Mouse (Mus musculus) heart, adult 2 months (tissue): ENCODE results near the gene Tktl2. TPM values are rescaled to one million over a fixed set of nuclear protein-coding genes. Genes with fewer than 3 reads are reported as not detected.

Experiments
- DNase-seq, 2 experiments: peaks; one replicate each; pipeline ENCODE4 v3.0.0; 2021
- H3K27ac ChIP-seq: fragments of 200-600 bp; 2 replicates; pipeline ENCODE4 v1.8.1; 2022
- H3K27me3 ChIP-seq: fragments of 200-500 bp; 2 replicates; pipeline ENCODE4 v1.6.1; 2012; ENCODE audit warnings: mild to moderate bottlenecking, low read length, inconsistent platforms, mixed read lengths; ENCODE audit not compliant: control insufficient read depth, insufficient read depth
- H3K36me3 ChIP-seq: fragments of 200-500 bp; 2 replicates; pipeline ENCODE4 v1.6.1; 2012; ENCODE audit warnings: low read length, inconsistent platforms; ENCODE audit not compliant: control insufficient read depth, insufficient read depth
- H3K4me1 ChIP-seq: fragments of 200-500 bp; 2 replicates; pipeline ENCODE4 v1.6.1; 2011; ENCODE audit warnings: low read length; ENCODE audit not compliant: control insufficient read depth, insufficient read depth
- H3K4me3 ChIP-seq: fragments of 200-600 bp; 2 replicates; pipeline ENCODE4 v1.8.1; 2022
- H3K79me2 ChIP-seq: fragments of 200-500 bp; replicated peaks from 2 replicates; pipeline ENCODE4 v1.6.1; 2012; ENCODE audit warnings: mild to moderate bottlenecking, inconsistent platforms, low read length, moderate library complexity, mixed read lengths; ENCODE audit not compliant: control insufficient read depth, insufficient read depth
- H3K9ac ChIP-seq: fragments of 200-500 bp; 2 replicates; pipeline ENCODE4 v1.6.1; 2012; ENCODE audit warnings: low read depth, mild to moderate bottlenecking, control low read depth, inconsistent platforms, low read length, mixed read lengths
- CTCF ChIP-seq: fragments of 200-600 bp; IDR thresholded peaks from 2 replicates; pipeline ENCODE4 v1.8.1; 2022; ENCODE audit warnings: antibody characterized with exemption, mild to moderate bottlenecking, moderate library complexity
- EP300 ChIP-seq: fragments of 200-500 bp; IDR thresholded peaks from 2 replicates; pipeline ENCODE4 v1.6.1; 2011; ENCODE audit warnings: low read depth, low read length, control low read depth; ENCODE audit not compliant: insufficient read depth
- POLR2A ChIP-seq: fragments of 200-500 bp; IDR thresholded peaks from 2 replicates; pipeline ENCODE4 v1.6.1; 2011; ENCODE audit warnings: mild to moderate bottlenecking, low read depth, low read length, control low read depth; ENCODE audit not compliant: insufficient read depth
- WGBS: fragments of 180-500 bp; shearing (Covaris S2); methylation state at CpG from one replicate; pipeline ENCODE4 v1.1.7; 2018; 5-methylcytosine and 5-hydroxymethylcytosine counted together
- intact Hi-C: fragments of 180-260 bp; cut with DNase I; formaldehyde crosslinking; loops from one replicate; pipeline ENCODE4 v1.15.1; 2025
- polyA plus RNA-seq: library from polyadenylated mRNA; depleted of rRNA; stranded (reverse); fragments of >200 nt; gene quantifications from 2 replicates; pipeline ENCODE4 v1.2.3, GENCODE M21; 2012
- total RNA-seq, 2 experiments: library from RNA; stranded (reverse); gene quantifications; 2 replicates each; pipeline ENCODE4 v1.2.3; 2021

Tktl2 gene
- total and polyA plus RNA-seq, 3 experiments: not detected

- 39% methylated on average over 2 of the region's 2 CpGs for WGBS
- no peaks in the 10 kb centered on the region for H3K27me3 ChIP-seq
- TF ChIP-seq CTCF (no peak), EP300 (no peak), POLR2A (no peak)
- no peaks in the 10 kb centered on the region for H3K36me3 ChIP-seq
- intact Hi-C loops: loop anchor here (2.0 to 10.0 kb wide), 2 partner anchors 44 to 910 kb away; no protein-coding TSS in a partner anchor
- no peak overlapping the region for H3K27ac ChIP-seq
- no peak overlapping the region for H3K9ac ChIP-seq
- peak in 1 of 2 experiments; percentile 28 for DNase-seq
- H3K4me1 ChIP-seq: no peaks in the 10 kb centered on the region
- H3K4me3 ChIP-seq: no peak overlapping the region
- H3K79me2 ChIP-seq: no peaks in the 10 kb centered on the region
Measured at GRCm38 (mm10) chr8:66494496-66494895, 17.1 kb upstream of the Tktl2 start.

DNA sequence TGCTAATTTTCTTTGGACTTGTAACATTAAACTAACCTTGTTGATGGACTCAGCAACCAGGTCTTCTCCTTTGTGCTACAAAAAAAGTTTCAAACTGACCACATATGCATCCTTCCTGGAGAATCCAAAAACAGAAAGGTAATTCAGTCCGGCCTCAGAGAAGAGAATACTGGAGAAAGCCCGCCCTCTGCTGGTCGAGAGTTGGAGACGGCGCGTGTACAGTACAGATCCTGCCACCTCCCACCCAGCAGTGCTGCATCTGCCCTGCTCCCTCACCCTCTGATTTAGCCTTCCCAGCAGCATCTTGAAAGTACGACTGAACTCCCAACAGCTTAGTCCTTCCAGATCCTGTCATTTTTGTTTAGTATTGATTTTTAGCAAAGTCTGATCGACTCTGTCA, 15.8 kb upstream of the Tktl2 start:
- TF ChIP-seq POLR2A (no peak), CTCF (peak; percentile 85), EP300 (no peak)
- intact Hi-C loops: loop anchor here (2.0 to 10.0 kb wide), 2 partner anchors 45 to 909 kb away; no protein-coding TSS in a partner anchor
- Histone ChIP-seq H3K27ac (no peak overlapping the region), H3K4me1 (no peaks in the 10 kb centered on the region), H3K79me2 (no peaks in the 10 kb centered on the region), H3K36me3 (no peaks in the 10 kb centered on the region), H3K27me3 (no peaks in the 10 kb centered on the region), H3K9ac (no peak overlapping the region), H3K4me3 (no peak overlapping the region)
- WGBS: 5% methylated on average over 8 of the region's 8 CpGs
- peak; percentile 65 to 76 for DNase-seq

GRCm38 (mm10) chr8:66496998-66497577, 14.5 kb upstream of the Tktl2 start:
- no peaks in the 10 kb centered on the region for H3K27me3 ChIP-seq
- no peak overlapping the region for H3K27ac ChIP-seq
- TF ChIP-seq EP300 (no peak), POLR2A (no peak), CTCF (peak; percentile 82)
- no peak overlapping the region for H3K9ac ChIP-seq
- DNase-seq: no peak
- H3K36me3 ChIP-seq: no peaks in the 10 kb centered on the region
- no peak overlapping the region for H3K4me3 ChIP-seq
- no peaks in the 10 kb centered on the region for H3K4me1 ChIP-seq
- 29% methylated on average over 4 of the region's 4 CpGs for WGBS
- intact Hi-C loops: loop anchor here (10.0 kb wide), 1 partner anchor 908 kb away; no protein-coding TSS in a partner anchor
- H3K79me2 ChIP-seq: no peaks in the 10 kb centered on the region

- WGBS: 63% methylated on average over 2 of the region's 2 CpGs
- H3K9ac ChIP-seq: no peak overlapping the region
Measured at GRCm38 (mm10) chr8:66503381-66503780, 8.2 kb upstream of the Tktl2 start.

GRCm38 (mm10) chr8:66519149-66519548, 7.6 kb downstream of the Tktl2 start:
- intact Hi-C loops: no loop called here
- Histone ChIP-seq H3K4me3 (no peak overlapping the region), H3K9ac (no peak overlapping the region), H3K27ac (no peak overlapping the region), H3K27me3 (no peaks in the 10 kb centered on the region), H3K36me3 (no peaks in the 10 kb centered on the region), H3K4me1 (no peaks in the 10 kb centered on the region), H3K79me2 (no peaks in the 10 kb centered on the region)
- DNase-seq: no peak
- TF ChIP-seq POLR2A: no peak
- no peak for TF ChIP-seq EP300
- TF ChIP-seq CTCF: no peak
- WGBS: 70% methylated on average over 2 of the region's 2 CpGs

More at GRCm38 (mm10) chr8:66503381-66503780, 8.2 kb upstream of the Tktl2 start:
- no peak for DNase-seq
- no peaks in the 10 kb centered on the region for H3K79me2 ChIP-seq
- H3K27me3 ChIP-seq: no peaks in the 10 kb centered on the region
- H3K4me3 ChIP-seq: no peak overlapping the region
- H3K36me3 ChIP-seq: no peaks in the 10 kb centered on the region
- no peak overlapping the region for H3K27ac ChIP-seq
- H3K4me1 ChIP-seq: no peaks in the 10 kb centered on the region
- TF ChIP-seq POLR2A (no peak), CTCF (no peak), EP300 (no peak)
- intact Hi-C loops: no loop called here

DNA sequence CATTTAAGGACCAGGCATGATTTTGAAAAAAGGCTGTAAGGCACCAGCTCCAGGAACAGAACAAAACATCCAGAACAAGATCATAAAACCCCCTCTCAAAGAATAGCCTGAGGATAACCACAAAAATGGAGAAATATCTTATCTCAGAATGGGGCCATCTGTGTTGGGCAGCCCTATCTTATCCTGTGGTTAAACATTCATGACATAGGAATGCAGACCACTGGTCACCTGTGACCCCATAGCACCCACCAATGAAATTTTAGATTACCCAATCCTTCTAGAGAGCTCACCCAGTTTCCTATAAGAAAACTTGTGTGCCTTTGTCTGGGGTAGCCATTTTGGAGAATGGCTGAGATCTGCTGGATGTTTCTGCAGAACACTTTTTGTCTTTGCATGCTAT, 9.0 kb downstream of the Tktl2 start:
- Histone ChIP-seq H3K27ac (no peak overlapping the region), H3K79me2 (no peaks in the 10 kb centered on the region), H3K27me3 (no peaks in the 10 kb centered on the region), H3K4me1 (no peaks in the 10 kb centered on the region), H3K4me3 (no peak overlapping the region), H3K9ac (no peak overlapping the region), H3K36me3 (no peaks in the 10 kb centered on the region)
- intact Hi-C loops: no loop called here
- DNase-seq: no peak
- TF ChIP-seq EP300 (no peak), CTCF (no peak), POLR2A (no peak)
